Mouse (Mus musculus) neutrophil, adult 83 days (primary cell): ENCODE results near the gene Gspt2. TPM values are rescaled to one million over a fixed set of nuclear protein-coding genes. Genes with fewer than 3 reads are reported as not detected.

ENCODE experiments used
- total RNA-seq, 2 experiments: library from RNA; stranded (reverse); gene quantifications; one replicate each; pipeline ENCODE4 v1.2.4; 2023

Gspt2 gene
- total RNA-seq, result 1 to 10 TPM; 4.9 to 5.5 TPM

GRCm38 (mm10) chrX:94635961-94636563 lies at the start of gene Gspt2:
Gspt2 (plus strand) TSS chrX:94636069.

Other genes starting within 250 kb of the Gspt2 start
- 1 to 10 TPM; 1.2 to 1.6 TPM for gene Maged1, start 93.9 kb upstream of the Gspt2 start, total RNA-seq
- gene Zxdb, start 88.5 kb downstream of the Gspt2 start, total RNA-seq, result 1 to 10 TPM; 3.4 to 4.0 TPM